Mouse (Mus musculus): ENCODE measurements around the gene Map4k4.

The Map4k4 gene

DNA sequence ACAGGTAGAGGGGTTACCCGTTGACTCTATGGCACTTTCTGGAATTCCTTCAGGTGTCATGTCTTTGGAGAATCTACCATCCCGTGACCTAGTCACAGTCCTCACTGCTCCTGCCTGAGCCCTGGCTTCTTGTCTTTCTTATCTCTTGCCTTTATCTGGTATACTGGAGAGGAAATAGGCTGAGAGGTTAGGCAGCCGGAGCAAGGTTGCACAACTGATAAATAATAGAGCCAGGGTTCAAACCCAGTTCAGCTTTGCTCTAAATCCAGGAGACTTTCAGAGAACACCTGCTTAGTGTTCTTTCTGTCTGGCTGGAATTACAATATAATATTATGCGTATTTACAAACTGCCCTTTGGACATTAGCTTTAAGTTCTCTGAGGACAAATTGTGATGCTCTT is 2.0 kb upstream of the Map4k4 start:
- 94% methylated on average over 4 of the region's 4 CpGs for WGBS

- WGBS: under 1% methylated on average over 75 of the region's 75 CpGs
These were observed 524 bp downstream of the Map4k4 start for GRCm38 (mm10) chr1:39901063-39901811.

DNA sequence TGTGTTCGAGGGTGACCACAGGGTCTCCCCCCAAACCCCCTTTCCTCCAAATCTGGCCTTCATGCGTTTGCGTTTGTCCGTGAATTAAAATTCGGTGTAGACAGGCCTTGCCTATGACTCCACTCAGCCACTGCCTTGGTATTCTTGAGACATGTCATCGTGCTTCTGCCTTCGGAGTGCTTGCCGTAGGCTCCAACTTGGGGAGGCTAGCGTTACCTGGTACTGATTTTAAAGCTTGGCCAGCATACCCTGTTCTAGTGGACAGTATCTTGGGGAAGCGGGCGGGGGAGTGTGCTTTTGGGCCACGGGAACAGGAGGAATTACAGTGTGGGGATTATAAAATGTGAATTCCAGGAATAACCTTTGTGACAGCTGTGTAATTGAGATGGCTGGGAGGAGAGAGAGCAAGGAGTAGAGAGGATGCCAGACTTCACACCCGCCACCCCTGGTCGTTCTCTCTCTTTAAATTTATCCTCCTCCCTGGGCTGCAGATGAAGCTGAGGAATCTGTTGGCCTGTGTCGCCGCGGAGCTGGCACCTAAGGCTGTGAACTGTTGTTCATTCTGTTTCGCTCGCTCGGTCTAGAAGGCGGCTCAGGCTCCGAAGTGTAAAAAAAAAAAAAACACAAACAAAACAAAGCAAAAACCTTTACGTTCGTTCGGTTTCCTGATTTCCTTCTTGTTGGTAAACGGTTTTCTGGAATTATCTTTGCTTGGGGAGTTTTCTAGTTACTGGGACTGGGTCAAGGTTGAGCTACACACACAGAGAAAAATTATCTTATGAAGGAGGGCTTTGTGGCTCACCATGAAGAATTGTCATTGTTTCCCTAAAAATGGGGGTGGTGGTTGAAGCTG is 1.4 kb downstream of the Map4k4 start:
- WGBS: under 1% methylated on average over 26 of the region's 26 CpGs

GRCm38 (mm10) chr1:39902704-39903151 is 2.0 kb downstream of the Map4k4 start:
- 3% methylated on average over 3 of the region's 3 CpGs for WGBS

GRCm38 (mm10) chr1:39904720-39905119 is 4.0 kb downstream of the Map4k4 start:
- 55% methylated on average over 3 of the region's 3 CpGs for WGBS

DNA sequence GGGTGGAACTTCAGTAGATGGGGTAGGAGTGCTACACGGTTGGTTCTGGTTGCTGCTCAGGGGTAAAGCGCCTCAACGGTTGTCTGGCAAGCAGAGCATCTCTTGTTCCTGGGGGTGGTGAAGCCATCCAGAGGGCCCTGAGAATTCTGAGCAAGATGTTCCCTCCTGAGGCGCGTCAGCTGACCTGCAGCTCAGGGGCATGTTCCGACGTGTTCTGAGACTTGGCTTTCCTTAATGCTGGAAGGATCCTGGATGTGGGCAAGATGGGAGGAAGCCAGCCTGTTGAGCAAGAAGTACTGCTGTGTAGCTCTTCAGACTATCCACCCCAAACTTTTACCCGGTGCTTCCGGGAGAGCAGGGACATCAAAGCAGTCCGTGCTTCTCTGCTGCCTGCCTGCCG is 6.2 kb downstream of the Map4k4 start:
- 43% methylated on average over 11 of the region's 11 CpGs for WGBS

GRCm38 (mm10) chr1:39908976-39909375 is 8.3 kb downstream of the Map4k4 start:
- 91% methylated on average over 2 of the region's 2 CpGs for WGBS

DNA sequence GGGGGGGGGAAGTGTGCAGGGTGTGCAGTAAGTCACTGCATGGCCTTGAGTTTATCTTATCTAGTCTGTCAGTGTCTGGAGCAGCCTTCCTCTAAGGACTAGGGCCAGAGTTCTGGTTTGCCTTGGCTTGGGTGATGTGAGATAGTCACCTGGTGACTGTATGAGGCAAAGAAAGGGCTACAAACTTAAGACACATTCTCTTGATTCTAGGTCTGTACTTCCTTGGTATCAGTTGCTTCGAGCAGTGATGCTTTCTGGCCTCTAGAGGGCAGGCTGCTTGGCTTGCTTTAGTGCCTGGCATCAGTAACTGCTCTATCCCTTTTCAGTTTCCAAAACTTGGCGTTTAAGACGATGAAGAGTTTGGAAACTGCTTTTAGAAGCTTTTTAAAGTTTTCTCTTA is 10.7 kb downstream of the Map4k4 start:
- WGBS: 7% methylated on average over 3 of the region's 3 CpGs

GRCm38 (mm10) chr1:39913256-39913655 is 12.5 kb downstream of the Map4k4 start:
- 27% methylated on average over 4 of the region's 4 CpGs for WGBS

GRCm38 (mm10) chr1:39916144-39916543 is 15.4 kb downstream of the Map4k4 start:
- 76% methylated on average over 4 of the region's 4 CpGs for WGBS

GRCm38 (mm10) chr1:39917855-39918516 is 17.3 kb downstream of the Map4k4 start:
- 59% methylated on average over 13 of the region's 13 CpGs for WGBS

- WGBS: 55% methylated on average over 7 of the region's 7 CpGs
These were observed 17.9 kb downstream of the Map4k4 start for GRCm38 (mm10) chr1:39918517-39919115.

GRCm38 (mm10) chr1:39920616-39921015 is 19.9 kb downstream of the Map4k4 start:
- 60% methylated on average over 2 of the region's 2 CpGs for WGBS

DNA sequence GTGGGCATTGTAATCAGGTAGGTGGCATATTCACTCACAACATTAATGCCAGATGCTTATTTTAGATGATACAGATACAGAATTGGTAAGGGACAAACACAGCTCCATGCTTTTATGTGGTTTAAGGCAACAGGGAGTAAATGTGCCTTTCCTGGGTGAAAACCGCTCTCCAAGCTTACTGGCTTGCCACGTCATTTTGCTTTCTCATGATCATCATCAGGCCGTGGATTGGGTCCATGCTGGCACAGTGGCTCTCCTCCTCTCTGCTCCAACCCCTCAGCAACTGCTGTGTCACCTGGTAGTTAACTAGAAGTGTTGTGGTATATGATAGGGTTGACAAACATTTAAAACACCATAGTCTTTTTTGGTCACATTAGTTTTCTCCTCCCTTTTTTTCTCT is 21.3 kb downstream of the Map4k4 start:
- 51% methylated on average over 3 of the region's 3 CpGs for WGBS

DNA sequence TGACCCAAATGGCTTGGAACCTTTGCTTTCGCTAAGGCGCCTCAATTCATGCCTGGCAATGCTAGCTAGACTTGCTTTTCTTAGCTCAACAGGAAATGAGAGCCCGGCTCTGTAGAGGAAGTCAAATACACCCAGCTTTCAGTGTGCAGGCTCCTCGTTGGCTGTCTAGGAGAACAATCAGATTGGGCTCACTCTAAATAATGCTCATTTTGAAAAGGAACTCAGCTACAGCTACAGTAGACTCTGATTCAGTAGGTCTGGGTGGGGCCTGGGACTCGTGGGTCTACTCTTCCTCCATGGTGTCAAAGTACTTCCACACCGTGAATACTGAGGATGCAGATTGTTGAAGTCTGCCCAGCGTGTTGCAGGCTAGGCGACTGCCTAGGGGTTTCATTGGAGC is 22.0 kb downstream of the Map4k4 start:
- 18% methylated on average over 8 of the region's 8 CpGs for WGBS

GRCm38 (mm10) chr1:39923395-39924337 is 23.0 kb downstream of the Map4k4 start:
- 16% methylated on average over 15 of the region's 15 CpGs for WGBS

DNA sequence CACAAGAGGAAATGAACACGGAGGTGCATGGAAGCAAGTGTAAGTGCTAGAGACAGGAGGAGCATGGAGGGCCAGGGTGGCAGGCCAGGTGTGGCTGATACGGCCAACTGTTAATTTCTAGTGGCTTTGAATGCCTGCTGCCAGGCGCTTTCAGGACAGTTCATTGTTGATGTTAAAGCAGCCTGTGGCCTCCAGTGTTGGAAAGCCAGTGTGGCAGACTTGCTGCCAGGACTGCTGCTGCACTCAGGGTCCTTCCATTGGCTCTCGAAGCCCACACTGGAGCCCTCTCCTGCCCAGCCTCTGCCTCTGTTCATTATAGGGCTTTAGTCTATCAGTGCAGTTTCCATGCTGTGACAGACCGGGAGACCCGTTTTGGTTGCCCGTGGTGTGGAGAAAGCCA is 30.3 kb downstream of the Map4k4 start:
- whole genome bisulfite sequencing: 57% methylated on average over 7 of the region's 7 CpGs

DNA sequence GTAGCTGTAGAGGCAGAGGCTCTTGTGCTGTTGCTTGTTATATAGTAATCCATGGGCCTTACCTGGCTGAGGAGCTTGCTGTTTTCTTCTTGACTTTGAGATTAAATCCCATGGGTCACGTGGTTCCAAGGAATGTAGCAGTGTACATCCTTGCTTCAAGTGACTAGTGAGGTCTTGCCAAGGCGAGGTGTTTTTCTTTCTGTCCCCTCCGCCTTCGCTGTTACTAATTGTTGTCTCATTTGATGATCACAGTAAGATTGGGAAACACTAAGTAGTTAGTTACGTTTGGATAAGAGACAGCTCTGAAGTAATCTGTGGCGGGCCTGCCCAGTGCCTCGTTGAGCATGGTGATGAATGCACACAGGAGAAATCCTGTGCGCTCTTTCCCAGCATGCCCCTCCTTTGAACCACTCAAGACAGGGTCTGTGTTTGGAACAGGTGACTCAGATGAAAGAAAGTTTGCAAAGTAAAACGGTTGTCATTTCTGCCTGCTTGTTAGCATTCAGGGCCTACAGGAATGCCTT is 31.6 kb downstream of the Map4k4 start:
- 50% methylated on average over 9 of the region's 9 CpGs for WGBS

- WGBS: 61% methylated on average over 10 of the region's 10 CpGs
These were observed 32.2 kb downstream of the Map4k4 start for GRCm38 (mm10) chr1:39932922-39933321.

- WGBS: 58% methylated on average over 8 of the region's 8 CpGs
These were observed 34.2 kb downstream of the Map4k4 start for GRCm38 (mm10) chr1:39934954-39935353.

GRCm38 (mm10) chr1:39935616-39936015 is 34.9 kb downstream of the Map4k4 start:
- WGBS: 5% methylated on average over 10 of the region's 10 CpGs
